Mouse (Mus musculus) liver, embryonic 14.5 days (tissue): Measurements from ENCODE around the gene Cmtm3. TPM values are rescaled to one million over a fixed set of nuclear protein-coding genes. Genes with fewer than 3 reads are reported as not detected.

ENCODE experiments used
- ATAC-seq: fragments of 200-750 bp; cut with Nextera tagmentation; 2 replicates; pipeline ENCODE4 v1.8.0; 2017; ENCODE audit warnings: moderate number of reproducible peaks, mild to moderate bottlenecking, moderate library complexity; ENCODE audit not compliant: insufficient read depth
- DNase-seq, 3 experiments: peaks; one replicate each; pipeline ENCODE4 v3.0.0-alpha.2; 2012 to 2013; ENCODE audit warnings: low read depth in 3 of 3, low spot score in 3 of 3
- H3K27ac ChIP-seq: fragments of 300-500 bp; sonication (generic); 2 replicates; pipeline ENCODE4 v1.5.1; 2014; ENCODE audit warnings: moderate library complexity, mild to moderate bottlenecking, control low read depth, inconsistent platforms
- H3K27me3 ChIP-seq: fragments of 300-500 bp; sonication (generic); 2 replicates; pipeline ENCODE4 v1.6.1; 2014; ENCODE audit warnings: mild to moderate bottlenecking, low read length, moderate library complexity; ENCODE audit not compliant: control insufficient read depth, insufficient read depth
- H3K36me3 ChIP-seq: fragments of 300-500 bp; sonication (generic); replicated peaks from 2 replicates; pipeline ENCODE4 v1.6.1; 2014; ENCODE audit warnings: low read depth; ENCODE audit not compliant: control insufficient read depth, insufficient read depth
- H3K4me1 ChIP-seq, 2 experiments: fragments of 200-500 bp in 1 of 2; fragments of 300-500 bp in 1 of 2; sonication (generic) in 1 of 2; replicated peaks; 2 replicates each; pipeline ENCODE4 v1.6.1; 2012 to 2014; ENCODE audit warnings: antibody characterized with exemption in 1 of 2, inconsistent platforms in 1 of 2, low read length in 1 of 2; ENCODE audit not compliant: control insufficient read depth in 2 of 2, insufficient read depth in 2 of 2
- H3K4me2 ChIP-seq: fragments of 300-500 bp; sonication (generic); 2 replicates; pipeline ENCODE4 v1.6.1; 2014; ENCODE audit warnings: low read depth, mild to moderate bottlenecking, control low read depth, moderate library complexity
- H3K4me3 ChIP-seq, 2 experiments: fragments of 200-500 bp in 1 of 2; fragments of 300-500 bp in 1 of 2; sonication (generic) in 1 of 2; 2 replicates each; pipeline ENCODE4 v1.5.1; 2012 to 2014; ENCODE audit warnings: low read depth in 2 of 2, low read length in 2 of 2, mild to moderate bottlenecking in 2 of 2, control low read depth in 1 of 2, inconsistent platforms in 1 of 2, moderate library complexity in 1 of 2; ENCODE audit not compliant: insufficient read depth in 1 of 2
- H3K9ac ChIP-seq: fragments of 300-500 bp; sonication (generic); replicated peaks from 2 replicates; pipeline ENCODE4 v1.6.1; 2014; ENCODE audit warnings: mild to moderate bottlenecking, control low read depth, moderate library complexity
- H3K9me3 ChIP-seq: fragments of 300-500 bp; sonication (generic); 2 replicates; pipeline ENCODE4 v1.6.1; 2016; ENCODE audit warnings: low read length, mixed read lengths; ENCODE audit not compliant: control insufficient read depth
- CTCF ChIP-seq: IDR thresholded peaks from 2 replicates; pipeline ENCODE4 v1.5.1; 2016; ENCODE audit warnings: antibody characterized with exemption, low read depth, control low read depth
- EP300 ChIP-seq: IDR thresholded peaks from 2 replicates; pipeline ENCODE4 v1.6.1; 2016; ENCODE audit warnings: antibody characterized with exemption, low read depth
- WGBS: fragments of 180-500 bp; shearing (Covaris S2); extraction: QIAGEN DNeasy Blood & Tissue Kit; methylation state at CpG from one replicate; pipeline ENCODE4 v1.1.7; 2014; ENCODE audit not compliant: insufficient replicate concordance; 5-methylcytosine and 5-hydroxymethylcytosine counted together
- polyA plus RNA-seq, 2 experiments: library from polyadenylated mRNA; depleted of rRNA in 1 of 2; stranded (reverse) in 1 of 2; unstranded in 1 of 2; fragments of >200 nt; fragmentation: Nextera tagmentation in 1 of 2; extraction: Ambion mirVana in 1 of 2; gene quantifications; 2 replicates each; pipeline versions ENCODE4 v1.2.1 to v1.2.3; 2012 to 2014

Gene Cmtm3
- polyA plus RNA-seq, 2 experiments, result 14.3 to 14.6 TPM

- 70% methylated on average over 11 of the region's 11 CpGs for WGBS
- no peak overlapping the region for H3K27ac ChIP-seq
- H3K4me2 ChIP-seq, result no peak overlapping the region
- H3K9me3 ChIP-seq, result no peaks in the 10 kb centered on the region
- H3K4me1 ChIP-seq, result no peaks in the 10 kb centered on the region; a peak in 1 of 4 replicates
- H3K9ac ChIP-seq, result no peak overlapping the region
- no peaks in the 10 kb centered on the region for H3K36me3 ChIP-seq
- TF ChIP-seq CTCF, result no peak
- TF ChIP-seq EP300, result no peak
- H3K4me3 ChIP-seq, result no peak overlapping the region
- ATAC-seq (no peak; the same call in 1 of the 2 replicates), DNase-seq (no peak)
- no peaks in the 10 kb centered on the region for H3K27me3 ChIP-seq
Measured at GRCm38 (mm10) chr8:104374269-104374668, 35.1 kb downstream of the Cmtm3 start.

DNA sequence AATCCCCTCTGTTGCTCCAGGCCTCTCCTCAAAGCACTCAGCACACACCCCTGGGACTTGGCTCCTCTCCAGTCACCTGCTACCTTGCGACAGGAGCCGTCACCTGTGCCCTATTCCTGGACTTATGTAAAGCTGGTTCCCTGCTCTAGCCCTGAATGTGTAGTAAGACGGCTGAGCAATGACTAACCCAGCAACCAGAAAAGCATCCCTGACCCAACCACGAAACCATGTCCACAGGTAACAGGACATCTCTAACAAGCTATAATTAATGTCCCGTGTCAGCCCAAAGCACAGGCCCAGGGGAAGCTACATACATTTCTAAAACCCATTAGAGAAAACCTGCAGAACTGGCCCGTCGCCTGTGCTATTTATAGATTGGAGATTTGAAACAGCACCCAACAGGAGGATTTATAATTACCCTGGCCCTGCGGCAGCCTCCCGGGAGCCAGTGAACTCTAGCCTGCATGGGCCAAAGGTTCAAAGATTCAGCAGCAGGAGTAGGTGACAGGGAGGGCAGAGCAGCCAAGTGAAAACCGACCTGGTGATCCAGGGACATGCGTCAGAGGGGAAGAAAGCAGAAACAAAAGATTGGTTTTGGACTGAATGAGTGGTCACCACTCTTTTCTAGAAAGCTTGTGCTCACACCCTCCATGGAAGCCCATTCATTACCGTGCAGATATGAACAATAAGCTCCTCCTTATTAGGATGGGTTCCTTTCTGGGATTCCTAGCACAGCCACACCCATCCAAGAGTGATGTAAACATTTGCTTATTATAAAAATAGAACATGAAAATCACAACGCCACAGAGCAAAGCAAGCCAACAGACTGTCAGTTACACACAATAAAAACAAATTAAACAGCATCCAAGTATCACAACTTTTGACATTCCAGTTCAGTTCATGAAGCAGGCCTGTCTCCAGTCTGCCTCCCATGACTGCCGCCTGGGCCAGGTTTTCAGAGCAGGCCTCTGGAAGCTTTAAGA lies 35.9 kb downstream of the Cmtm3 start:
- no peak overlapping the region for H3K4me3 ChIP-seq
- H3K27ac ChIP-seq, result no peak overlapping the region
- no peak overlapping the region for H3K4me2 ChIP-seq
- ATAC-seq (no peak), DNase-seq (no peak)
- no peaks in the 10 kb centered on the region for H3K9me3 ChIP-seq
- WGBS, result 54% methylated on average over 14 of the region's 14 CpGs
- H3K36me3 ChIP-seq, result no peaks in the 10 kb centered on the region
- H3K27me3 ChIP-seq, result no peaks in the 10 kb centered on the region
- H3K9ac ChIP-seq, result no peak overlapping the region
- TF ChIP-seq CTCF (no peak), EP300 (no peak)
- no peaks in the 10 kb centered on the region; a peak in 1 of 4 replicates for H3K4me1 ChIP-seq

DNA sequence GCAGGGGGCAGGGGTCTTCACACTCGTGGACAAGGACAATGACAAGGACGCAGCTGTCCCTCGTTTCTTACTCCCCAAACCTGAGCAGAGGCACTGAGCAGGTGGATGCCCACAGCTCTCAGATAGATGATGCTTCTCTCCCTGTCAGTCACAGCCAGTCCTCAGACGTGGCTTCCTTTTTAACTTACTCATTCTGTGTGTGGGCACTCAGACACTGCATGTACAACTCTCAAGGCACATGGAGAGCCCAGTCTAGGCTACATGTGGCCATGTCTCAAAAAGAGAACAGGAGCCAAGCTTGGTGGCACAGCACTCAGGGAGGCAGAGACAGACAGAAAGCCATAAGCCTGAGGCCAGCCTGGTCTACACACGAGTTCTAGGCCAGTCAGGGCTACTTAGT lies 36.7 kb downstream of the Cmtm3 start:
- H3K27me3 ChIP-seq, result no peaks in the 10 kb centered on the region
- TF ChIP-seq CTCF, result no peak
- no peak for TF ChIP-seq EP300
- H3K9ac ChIP-seq, result no peak overlapping the region
- DNase-seq (no peak), ATAC-seq (no peak)
- H3K4me3 ChIP-seq, result no peak overlapping the region
- WGBS, result 58% methylated on average over 5 of the region's 5 CpGs
- H3K36me3 ChIP-seq, result no peaks in the 10 kb centered on the region
- H3K4me1 ChIP-seq, result no peaks in the 10 kb centered on the region; a peak in 1 of 4 replicates
- no peak overlapping the region for H3K4me2 ChIP-seq
- H3K9me3 ChIP-seq, result no peaks in the 10 kb centered on the region
- no peak overlapping the region for H3K27ac ChIP-seq

GRCm38 (mm10) chr8:104376669-104377068 lies 37.5 kb downstream of the Cmtm3 start:
- ATAC-seq, result no peak
- TF ChIP-seq EP300 (no peak), CTCF (no peak)
- H3K4me1 ChIP-seq, result no peaks in the 10 kb centered on the region; a peak in 1 of 4 replicates
- DNase-seq, result no peak
- no peak overlapping the region for H3K27ac ChIP-seq
- no peak overlapping the region for H3K4me2 ChIP-seq
- H3K9me3 ChIP-seq, result no peaks in the 10 kb centered on the region
- H3K4me3 ChIP-seq, result no peak overlapping the region
- H3K27me3 ChIP-seq, result no peaks in the 10 kb centered on the region
- WGBS, result 69% methylated on average over 11 of the region's 11 CpGs
- H3K36me3 ChIP-seq, result no peaks in the 10 kb centered on the region
- no peak overlapping the region for H3K9ac ChIP-seq

DNA sequence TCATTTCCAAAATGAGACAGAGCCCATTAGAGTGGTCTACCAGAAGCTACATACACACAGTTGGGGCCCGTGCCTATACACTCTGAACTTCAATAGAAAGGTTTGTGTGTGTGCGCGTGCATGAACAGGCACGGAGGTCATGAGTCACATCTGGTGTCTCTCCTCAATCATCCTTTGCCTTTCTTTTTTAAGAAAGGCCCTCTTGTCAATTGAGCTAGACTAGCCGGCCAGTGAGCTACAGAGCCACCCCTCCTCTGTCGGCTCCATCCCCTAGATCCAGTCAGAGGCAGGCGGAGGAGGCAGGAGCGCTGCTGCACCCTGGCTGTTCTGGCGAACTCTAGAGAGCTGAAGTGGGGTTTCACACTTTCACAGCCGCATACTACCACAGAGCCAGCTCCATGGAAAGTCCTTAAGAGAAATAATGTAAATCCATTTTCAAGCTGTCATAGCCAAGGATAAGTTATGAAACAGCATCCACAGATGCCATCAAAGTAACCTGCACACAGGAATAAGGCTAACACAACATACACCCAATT lies 40.2 kb downstream of the Cmtm3 start:
- no peaks in the 10 kb centered on the region for H3K36me3 ChIP-seq
- DNase-seq, result no peak
- H3K9ac ChIP-seq, result no peak overlapping the region
- H3K27me3 ChIP-seq, result no peaks in the 10 kb centered on the region
- no peak for ATAC-seq
- no peak overlapping the region for H3K27ac ChIP-seq
- H3K4me3 ChIP-seq, result no peak overlapping the region
- peaks cover 0 to 3% of the 10 kb centered on the region in 2 experiments; a peak in 1 of 4 replicates for H3K4me1 ChIP-seq
- H3K4me2 ChIP-seq, result no peak overlapping the region
- no peaks in the 10 kb centered on the region for H3K9me3 ChIP-seq
- TF ChIP-seq CTCF (no peak), EP300 (no peak)
- WGBS, result 78% methylated on average over 10 of the region's 10 CpGs
